Mouse (Mus musculus) liver, embryonic 14.5 days (tissue): ENCODE measurements around the gene Lhfpl3.

Experiments
- CTCF ChIP-seq: IDR thresholded peaks from 2 replicates; pipeline ENCODE4 v1.5.1; 2016; ENCODE audit warnings: antibody characterized with exemption, low read depth, control low read depth
- EP300 ChIP-seq: IDR thresholded peaks from 2 replicates; pipeline ENCODE4 v1.6.1; 2016; ENCODE audit warnings: antibody characterized with exemption, low read depth

DNA sequence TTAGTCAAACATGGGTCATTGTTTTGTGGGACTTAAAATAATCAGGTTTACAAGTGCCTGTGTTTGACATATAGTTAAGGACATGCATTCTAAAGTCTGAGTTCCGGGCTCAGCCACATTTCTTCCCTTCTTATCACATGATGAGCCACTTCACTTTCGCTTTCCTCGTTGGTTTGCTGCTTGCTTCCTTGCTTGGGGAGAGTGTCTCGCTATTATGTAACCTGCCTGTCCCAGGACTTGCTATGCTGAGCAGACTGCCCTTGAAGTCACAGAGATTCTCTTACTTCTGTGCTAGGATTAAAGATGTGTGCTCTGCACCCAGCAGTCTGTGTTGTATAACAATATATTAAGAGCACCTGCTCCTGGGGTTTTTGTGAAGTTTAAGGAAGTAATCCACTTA, 110.6 kb downstream of the Lhfpl3 start:
- TF ChIP-seq CTCF (no peak), EP300 (no peak)
